In the genomic region with DNA sequence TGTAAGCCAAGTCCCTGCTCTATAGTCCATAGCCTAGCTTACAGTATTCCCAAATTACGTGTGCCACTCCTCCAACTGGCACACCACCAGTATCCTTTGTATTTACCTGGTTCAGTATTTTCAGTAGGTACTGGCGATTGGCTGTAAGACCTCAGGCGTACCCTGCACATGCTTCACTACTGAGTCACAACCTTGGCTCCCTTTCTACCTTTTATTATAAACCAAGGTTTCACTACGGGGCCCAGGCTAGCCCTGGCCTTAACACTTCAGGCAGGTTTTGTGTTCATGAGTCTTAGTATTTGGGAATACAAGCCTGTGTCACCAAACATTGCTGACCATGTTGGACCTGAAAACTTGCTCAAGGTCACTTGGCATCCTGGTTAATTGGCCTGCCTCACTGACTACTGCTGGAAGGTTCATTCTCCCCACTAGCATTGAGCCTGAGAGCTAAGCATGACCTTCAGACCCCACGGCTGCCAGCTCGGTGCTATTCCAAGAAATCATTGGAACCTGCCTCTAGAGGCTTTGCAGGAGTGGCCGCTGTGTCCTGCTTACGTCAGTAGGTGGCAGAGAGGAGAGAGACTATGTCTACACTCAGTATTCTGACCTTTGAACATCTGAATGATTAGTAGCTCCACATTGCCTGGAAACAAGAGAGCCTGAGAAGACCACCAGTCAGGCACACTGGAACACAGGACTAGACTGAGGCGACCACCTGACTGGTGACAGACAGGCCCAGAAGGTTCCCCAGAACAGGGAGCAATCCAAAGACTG, we compare ENCODE assay signal across 9 mouse cellular contexts.
DNase-seq lines count a peak whose midpoint lies in the region; ATAC-seq and TF ChIP-seq lines count a peak whose summit lies in the region.
"Had no signal": no experiment of that assay in that cellular context is flagged by ENCODE, and none has a peak within 500 bp of the region (broad histone marks: within the 10 kb centered on the region; RNA-seq: fewer than 3 reads in every experiment).

No protein-coding gene starts in this region.

- peak in 1 of 2 experiments; percentile 50 for DNase-seq in heart, adult 2 months
- peak; percentile 25 for DNase-seq in embryo, embryonic 11 days
- DNase-seq in intestine, embryonic 14.5 days (ENCODE audit: low spot score), result no peak
- no peak for DNase-seq in layer of hippocampus, postnatal 25 days (ENCODE audit: extremely low spot score in 1 of 2, low spot score in 1 of 2)
- no peak for DNase-seq in Muller cell, postnatal 12 days (ENCODE audit: inconsistent ontology term)
- no peak for DNase-seq in ovary, postnatal 10 days (ENCODE audit: low spot score)

- no peaks in the 10 kb centered on the region for H3K27me3 ChIP-seq in heart, adult 2 months (ENCODE audit: control insufficient read depth, insufficient read depth, low read length)
- H3K27me3 ChIP-seq in heart, embryonic 12.5 days (replicated peaks), result no peaks in the 10 kb centered on the region
- H3K27me3 ChIP-seq in intestine, embryonic 14.5 days (replicated peaks; ENCODE audit: control insufficient read depth, insufficient read depth, low read length), result no peaks in the 10 kb centered on the region
- no peaks in the 10 kb centered on the region for H3K27me3 ChIP-seq in liver, embryonic 15.5 days

- no peak for ATAC-seq in heart, embryonic 12.5 days (ENCODE audit: insufficient number of reproducible peaks, low FRiP score)
- peak; percentile 68; the same call in 1 of the 2 replicates for ATAC-seq in intestine, embryonic 14.5 days (replicated peaks; ENCODE audit: low FRiP score, low TSS enrichment, low read depth)
- ATAC-seq in liver, embryonic 15.5 days (ENCODE audit: insufficient read depth), result peak; percentile 71

- no peak overlapping the region for H3K9ac ChIP-seq in heart, adult 2 months (ENCODE audit: low read depth, low read length)
- no peak overlapping the region for H3K9ac ChIP-seq in heart, embryonic 12.5 days
- H3K9ac ChIP-seq in intestine, embryonic 14.5 days (ENCODE audit: low read length), result no peak overlapping the region
- H3K9ac ChIP-seq in liver, embryonic 15.5 days, result no peak overlapping the region

- H3K36me3 ChIP-seq in heart, adult 2 months (ENCODE audit: control insufficient read depth, insufficient read depth, low read length), result no peaks in the 10 kb centered on the region
- H3K36me3 ChIP-seq in heart, embryonic 12.5 days, result peaks cover 18% of the 10 kb centered on the region
- H3K36me3 ChIP-seq in intestine, embryonic 14.5 days (ENCODE audit: control insufficient read depth, insufficient read depth, low read length), result no peaks in the 10 kb centered on the region
- H3K36me3 ChIP-seq in liver, embryonic 15.5 days (replicated peaks), result no peaks in the 10 kb centered on the region

- intact Hi-C loops in heart, adult 2 months (cut with DNase I), result no loop called here

- no peak for TF ChIP-seq POLR2A in heart, adult 2 months (IDR thresholded peaks at IDR 0.05; ENCODE audit: insufficient read depth, low read depth, low read length)

- peak; percentile 48 for TF ChIP-seq CTCF in heart, adult 2 months (IDR thresholded peaks at IDR 0.05)

- H3K79me2 ChIP-seq in heart, adult 2 months (replicated peaks; ENCODE audit: control insufficient read depth, insufficient read depth, low read length), result no peaks in the 10 kb centered on the region

- H3K4me2 ChIP-seq in heart, embryonic 12.5 days, result no peak overlapping the region
- H3K4me2 ChIP-seq in intestine, embryonic 14.5 days (ENCODE audit: low read length), result no peak overlapping the region
- H3K4me2 ChIP-seq in liver, embryonic 15.5 days, result no peak overlapping the region

- 0 out of 2 replicates have a peak, but pooled peaks cover 3% of the 10 kb centered on the region for H3K4me1 ChIP-seq in heart, adult 2 months (ENCODE audit: control insufficient read depth, insufficient read depth, low read length)
- H3K4me1 ChIP-seq in heart, embryonic 12.5 days (replicated peaks), result no peaks in the 10 kb centered on the region
- 0 out of 2 replicates have a peak, but pooled peaks cover 3% of the 10 kb centered on the region for H3K4me1 ChIP-seq in intestine, embryonic 14.5 days (replicated peaks; ENCODE audit: control insufficient read depth, insufficient read depth, low read length)
- H3K4me1 ChIP-seq in liver, embryonic 15.5 days (replicated peaks), result no peaks in the 10 kb centered on the region

- TF ChIP-seq EP300 in heart, adult 2 months (IDR thresholded peaks at IDR 0.05; ENCODE audit: insufficient read depth, low read depth, low read length), result no peak

- no peaks in the 10 kb centered on the region for H3K9me3 ChIP-seq in heart, embryonic 12.5 days (replicated peaks)
- H3K9me3 ChIP-seq in intestine, embryonic 14.5 days (ENCODE audit: control insufficient read depth, low read length), result no peaks in the 10 kb centered on the region
- H3K9me3 ChIP-seq in liver, embryonic 15.5 days (replicated peaks), result no peaks in the 10 kb centered on the region

- H3K27ac ChIP-seq in heart, adult 2 months, result peak overlapping the region; percentile 28; the same call in 1 of the 2 replicates
- H3K27ac ChIP-seq in heart, embryonic 12.5 days (ENCODE audit: poor library complexity, severe bottlenecking), result no peak overlapping the region
- no peak overlapping the region for H3K27ac ChIP-seq in intestine, embryonic 14.5 days (ENCODE audit: low read depth)
- H3K27ac ChIP-seq in liver, embryonic 15.5 days (replicated peaks), result no peak overlapping the region

- 58% methylated on average over 9 of the region's 9 CpGs for WGBS in heart, adult 2 months
- 66% methylated on average over 9 of the region's 9 CpGs for WGBS in heart, embryonic 12.5 days
- WGBS in intestine, embryonic 14.5 days, result 78% methylated on average over 9 of the region's 9 CpGs
- 59% methylated on average over 9 of the region's 9 CpGs for WGBS in liver, embryonic 15.5 days (ENCODE audit: insufficient replicate concordance)

- no peak overlapping the region for H3K4me3 ChIP-seq in heart, adult 2 months
- H3K4me3 ChIP-seq in heart, embryonic 12.5 days, result no peak overlapping the region
- H3K4me3 ChIP-seq in intestine, embryonic 14.5 days (ENCODE audit: low read depth, low read length), result no peak overlapping the region
- no peak overlapping the region for H3K4me3 ChIP-seq in liver, embryonic 15.5 days (replicated peaks)
- H3K4me3 ChIP-seq: erythroblast, embryonic 14.5 days had no signal
